Mouse (Mus musculus): Measurements from ENCODE around the gene Ccdc80. TPM values are rescaled to one million over a fixed set of nuclear protein-coding genes. Genes with fewer than 3 reads are reported as not detected.

Gene Ccdc80
- polyA plus RNA-seq, 1 experiment = 11.6 TPM

GRCm38 (mm10) chr16:45122571-45122970 lies 29.4 kb downstream of the Ccdc80 start:
- Histone ChIP-seq H3K27ac (ENCODE audit: control insufficient read depth, insufficient read depth, low read length) (no peak overlapping the region), H3K36me3 (ENCODE audit: control insufficient read depth, insufficient read depth, low read length) (no peaks in the 10 kb centered on the region), H3K27me3 (ENCODE audit: control insufficient read depth, insufficient read depth, low read length) (no peaks in the 10 kb centered on the region), H3K4me1 (replicated peaks; ENCODE audit: control insufficient read depth, insufficient read depth, low read length) (no peaks in the 10 kb centered on the region), H3K4me3 (ENCODE audit: control insufficient read depth, insufficient read depth, low read length) (no peak overlapping the region)
- TF ChIP-seq POLR2A (IDR thresholded peaks at IDR 0.05; ENCODE audit: control insufficient read depth, extremely low read depth, insufficient read depth, low read length, poor library complexity) (no peak), CTCF (IDR thresholded peaks at IDR 0.05; ENCODE audit: borderline replicate concordance, control insufficient read depth, extremely low read depth, insufficient read depth, low read length, poor library complexity) (no peak)
- DNase-seq = no peak
- WGBS = 82% methylated on average over 5 of the region's 5 CpGs

GRCm38 (mm10) chr16:45124230-45125203 lies 31.3 kb downstream of the Ccdc80 start:
- WGBS = 85% methylated on average over 9 of the region's 9 CpGs
- Histone ChIP-seq H3K4me1 (replicated peaks; ENCODE audit: control insufficient read depth, insufficient read depth, low read length) (no peaks in the 10 kb centered on the region), H3K4me3 (ENCODE audit: control insufficient read depth, insufficient read depth, low read length) (no peak overlapping the region), H3K27me3 (ENCODE audit: control insufficient read depth, insufficient read depth, low read length) (no peaks in the 10 kb centered on the region), H3K27ac (ENCODE audit: control insufficient read depth, insufficient read depth, low read length) (no peak overlapping the region), H3K36me3 (ENCODE audit: control insufficient read depth, insufficient read depth, low read length) (no peaks in the 10 kb centered on the region)
- no peak for DNase-seq
- TF ChIP-seq POLR2A (IDR thresholded peaks at IDR 0.05; ENCODE audit: control insufficient read depth, extremely low read depth, insufficient read depth, low read length, poor library complexity) = no peak
- TF ChIP-seq CTCF (IDR thresholded peaks at IDR 0.05; ENCODE audit: borderline replicate concordance, control insufficient read depth, extremely low read depth, insufficient read depth, low read length, poor library complexity) = no peak

- H3K27me3 ChIP-seq (ENCODE audit: control insufficient read depth, insufficient read depth, low read length) = no peaks in the 10 kb centered on the region
- H3K36me3 ChIP-seq (ENCODE audit: control insufficient read depth, insufficient read depth, low read length) = no peaks in the 10 kb centered on the region
- H3K4me3 ChIP-seq (ENCODE audit: control insufficient read depth, insufficient read depth, low read length) = no peak overlapping the region
- no peak overlapping the region for H3K27ac ChIP-seq (ENCODE audit: control insufficient read depth, insufficient read depth, low read length)
- no peak for DNase-seq
- WGBS = 87% methylated on average over 2 of the region's 2 CpGs
- H3K4me1 ChIP-seq (replicated peaks; ENCODE audit: control insufficient read depth, insufficient read depth, low read length) = no peaks in the 10 kb centered on the region
- TF ChIP-seq POLR2A (IDR thresholded peaks at IDR 0.05; ENCODE audit: control insufficient read depth, extremely low read depth, insufficient read depth, low read length, poor library complexity) (no peak), CTCF (IDR thresholded peaks at IDR 0.05; ENCODE audit: borderline replicate concordance, control insufficient read depth, extremely low read depth, insufficient read depth, low read length, poor library complexity) (no peak)
Measured at GRCm38 (mm10) chr16:45127936-45128710, 34.9 kb downstream of the Ccdc80 start.

GRCm38 (mm10) chr16:45141711-45142110 lies 48.5 kb downstream of the Ccdc80 start:
- Histone ChIP-seq H3K27ac (ENCODE audit: control insufficient read depth, insufficient read depth, low read length) (no peak overlapping the region), H3K4me1 (replicated peaks; ENCODE audit: control insufficient read depth, insufficient read depth, low read length) (no peaks in the 10 kb centered on the region), H3K27me3 (ENCODE audit: control insufficient read depth, insufficient read depth, low read length) (no peaks in the 10 kb centered on the region), H3K4me3 (ENCODE audit: control insufficient read depth, insufficient read depth, low read length) (no peak overlapping the region), H3K36me3 (ENCODE audit: control insufficient read depth, insufficient read depth, low read length) (peaks cover 47% of the 10 kb centered on the region)
- TF ChIP-seq POLR2A (IDR thresholded peaks at IDR 0.05; ENCODE audit: control insufficient read depth, extremely low read depth, insufficient read depth, low read length, poor library complexity) (no peak), CTCF (IDR thresholded peaks at IDR 0.05; ENCODE audit: borderline replicate concordance, control insufficient read depth, extremely low read depth, insufficient read depth, low read length, poor library complexity) (no peak)
- WGBS = 95% methylated on average over 5 of the region's 5 CpGs
- no peak for DNase-seq

GRCm38 (mm10) chr16:45142565-45142964 lies 49.4 kb downstream of the Ccdc80 start:
- no peaks in the 10 kb centered on the region for H3K27me3 ChIP-seq (ENCODE audit: control insufficient read depth, insufficient read depth, low read length)
- peaks cover 56% of the 10 kb centered on the region for H3K36me3 ChIP-seq (ENCODE audit: control insufficient read depth, insufficient read depth, low read length)
- WGBS = 78% methylated on average over 5 of the region's 5 CpGs
- no peak for DNase-seq
- no peak for TF ChIP-seq CTCF (IDR thresholded peaks at IDR 0.05; ENCODE audit: borderline replicate concordance, control insufficient read depth, extremely low read depth, insufficient read depth, low read length, poor library complexity)
- no peak for TF ChIP-seq POLR2A (IDR thresholded peaks at IDR 0.05; ENCODE audit: control insufficient read depth, extremely low read depth, insufficient read depth, low read length, poor library complexity)
- no peaks in the 10 kb centered on the region for H3K4me1 ChIP-seq (replicated peaks; ENCODE audit: control insufficient read depth, insufficient read depth, low read length)
- H3K4me3 ChIP-seq (ENCODE audit: control insufficient read depth, insufficient read depth, low read length) = no peak overlapping the region
- H3K27ac ChIP-seq (ENCODE audit: control insufficient read depth, insufficient read depth, low read length) = no peak overlapping the region

GRCm38 (mm10) chr16:45145119-45145518 lies 51.9 kb downstream of the Ccdc80 start:
- peaks cover 66% of the 10 kb centered on the region for H3K36me3 ChIP-seq (ENCODE audit: control insufficient read depth, insufficient read depth, low read length)
- H3K4me3 ChIP-seq (ENCODE audit: control insufficient read depth, insufficient read depth, low read length) = no peak overlapping the region
- TF ChIP-seq POLR2A (IDR thresholded peaks at IDR 0.05; ENCODE audit: control insufficient read depth, extremely low read depth, insufficient read depth, low read length, poor library complexity) (no peak), CTCF (IDR thresholded peaks at IDR 0.05; ENCODE audit: borderline replicate concordance, control insufficient read depth, extremely low read depth, insufficient read depth, low read length, poor library complexity) (no peak)
- DNase-seq = no peak
- no peaks in the 10 kb centered on the region for H3K27me3 ChIP-seq (ENCODE audit: control insufficient read depth, insufficient read depth, low read length)
- WGBS = 95% methylated on average over 6 of the region's 6 CpGs
- no peaks in the 10 kb centered on the region for H3K4me1 ChIP-seq (replicated peaks; ENCODE audit: control insufficient read depth, insufficient read depth, low read length)
- no peak overlapping the region for H3K27ac ChIP-seq (ENCODE audit: control insufficient read depth, insufficient read depth, low read length)

All from thymus, adult 2 months (tissue).